In genomic region chr2:146324907-146325715, GRCm38 (mm10) we compare ENCODE assay signal across 11 mouse cellular contexts.
DNase-seq lines count a peak whose midpoint lies in the region; ATAC-seq and TF ChIP-seq lines count a peak whose summit lies in the region.
"Had no signal": no experiment of that assay in that cellular context is flagged by ENCODE, and none has a peak within 500 bp of the region (broad histone marks: within the 10 kb centered on the region; RNA-seq: fewer than 3 reads in every experiment).

No protein-coding gene starts in this region.

- no peaks in the 10 kb centered on the region for H3K36me3 ChIP-seq in forebrain, embryonic 11.5 days (ENCODE audit: control insufficient read depth, insufficient read depth, low read length)
- H3K36me3 ChIP-seq in hindbrain, postnatal 0 days (ENCODE audit: insufficient read depth, low read length): 0 out of 2 replicates have a peak, but pooled peaks cover 3% of the 10 kb centered on the region
- H3K36me3 ChIP-seq in neural tube, embryonic 14.5 days (ENCODE audit: control insufficient read depth, insufficient read depth, low read length): no peaks in the 10 kb centered on the region

- intact Hi-C loops in gastrocnemius, postnatal 14 days (cut with DNase I; ENCODE audit: low total_unique reads): no loop called here

- H3K4me1 ChIP-seq in forebrain, embryonic 11.5 days (replicated peaks; ENCODE audit: control insufficient read depth, insufficient read depth, low read length): no peaks in the 10 kb centered on the region; the same call in 1 of the 2 replicates
- peaks cover 5% of the 10 kb centered on the region for H3K4me1 ChIP-seq in hindbrain, postnatal 0 days (ENCODE audit: insufficient read depth, low read length)
- peaks cover 16% of the 10 kb centered on the region for H3K4me1 ChIP-seq in neural tube, embryonic 14.5 days (ENCODE audit: control insufficient read depth, insufficient read depth, low read length)

- H3K9me3 ChIP-seq in forebrain, embryonic 11.5 days (ENCODE audit: control insufficient read depth, low read length): no peaks in the 10 kb centered on the region
- no peaks in the 10 kb centered on the region for H3K9me3 ChIP-seq in hindbrain, postnatal 0 days (ENCODE audit: low read length)
- H3K9me3 ChIP-seq in neural tube, embryonic 14.5 days (ENCODE audit: control insufficient read depth, low read length): no peaks in the 10 kb centered on the region

- peak overlapping the region; percentile 66; the same call in 1 of the 2 replicates for H3K27ac ChIP-seq in layer of hippocampus, adult 2 months
- peak overlapping the region; percentile 81 for H3K27ac ChIP-seq in forebrain, embryonic 11.5 days (ENCODE audit: low read depth, low read length)
- H3K27ac ChIP-seq in hindbrain, postnatal 0 days: peak overlapping the region; percentile 48; the same call in 1 of the 2 replicates
- peak overlapping the region; percentile 10; the same call in 1 of the 2 replicates for H3K27ac ChIP-seq in neural tube, embryonic 14.5 days (ENCODE audit: low read depth, low read length)

- no peak for DNase-seq in layer of hippocampus, adult 2 months (ENCODE audit: low spot score in 2 of 2)
- DNase-seq in layer of hippocampus, postnatal 25 days (ENCODE audit: extremely low spot score in 1 of 2, low spot score in 1 of 2): no peak
- peak; percentile 78 for DNase-seq in forebrain, embryonic 11.5 days (ENCODE audit: low spot score)
- peak; percentile 35 for DNase-seq in hindbrain, postnatal 0 days (ENCODE audit: low spot score)
- DNase-seq in gastrocnemius, postnatal 14 days: no peak
- no peak for DNase-seq in right cerebral cortex, adult 2 months (ENCODE audit: low spot score in 2 of 2)
- DNase-seq: lung, embryonic 14.5 days had no signal

- no peaks in the 10 kb centered on the region; the same call in 1 of the 2 replicates for H3K27me3 ChIP-seq in forebrain, embryonic 11.5 days (ENCODE audit: control insufficient read depth, insufficient read depth, low read length)
- H3K27me3 ChIP-seq in hindbrain, postnatal 0 days (ENCODE audit: insufficient read depth, low read length): 0 out of 2 replicates have a peak, but pooled peaks cover 4% of the 10 kb centered on the region
- no peaks in the 10 kb centered on the region for H3K27me3 ChIP-seq in neural tube, embryonic 14.5 days (ENCODE audit: control insufficient read depth, insufficient read depth, low read length)

- peak overlapping the region; percentile 9; the same call in 1 of the 2 replicates for H3K4me2 ChIP-seq in forebrain, embryonic 11.5 days (ENCODE audit: low read depth, low read length, severe bottlenecking)
- H3K4me2 ChIP-seq in hindbrain, postnatal 0 days (ENCODE audit: low read depth, low read length): no peak overlapping the region
- peak overlapping the region; percentile 26; the same call in 1 of the 2 replicates for H3K4me2 ChIP-seq in neural tube, embryonic 14.5 days (ENCODE audit: low read depth, low read length)
- H3K4me2 ChIP-seq: heart, embryonic 11.5 days; lung, embryonic 14.5 days had no signal

- 13% methylated on average over 15 of the region's 15 CpGs for WGBS in forebrain, embryonic 11.5 days
- WGBS in hindbrain, postnatal 0 days: 34% methylated on average over 15 of the region's 15 CpGs
- 12% methylated on average over 15 of the region's 15 CpGs for whole genome bisulfite sequencing in neural tube, embryonic 14.5 days

- no peak overlapping the region for H3K4me3 ChIP-seq in layer of hippocampus, adult 2 months
- no peak overlapping the region for H3K4me3 ChIP-seq in forebrain, embryonic 11.5 days (ENCODE audit: low read depth, low read length)
- H3K4me3 ChIP-seq in hindbrain, postnatal 0 days (ENCODE audit: low read length): no peak overlapping the region
- H3K4me3 ChIP-seq in neural tube, embryonic 14.5 days (ENCODE audit: low read depth, low read length): no peak overlapping the region
- H3K4me3 ChIP-seq: erythroblast, embryonic 14.5 days had no signal

- no peak for TF ChIP-seq CTCF in layer of hippocampus, adult 2 months (conservative IDR thresholded peaks at IDR 0.05)
- no peak for TF ChIP-seq CTCF in hindbrain, postnatal 0 days (IDR thresholded peaks at IDR 0.05; ENCODE audit: low read depth)

- no peak overlapping the region for H3K9ac ChIP-seq in forebrain, embryonic 11.5 days (ENCODE audit: low read length)
- H3K9ac ChIP-seq in hindbrain, postnatal 0 days (replicated peaks; ENCODE audit: low read length): no peak overlapping the region
- H3K9ac ChIP-seq in neural tube, embryonic 14.5 days (replicated peaks; ENCODE audit: low read depth, low read length): peak overlapping the region; percentile 39
- H3K9ac ChIP-seq: lung, embryonic 14.5 days had no signal

- ATAC-seq in forebrain, embryonic 11.5 days (replicated peaks; ENCODE audit: low FRiP score): peak; percentile 89
- 0 out of 2 replicates have a peak, but pooled peaks have one; percentile 51 for ATAC-seq in hindbrain, postnatal 0 days
- peak; percentile 85 for ATAC-seq in neural tube, embryonic 14.5 days (ENCODE audit: low read depth)
- no peak for ATAC-seq in erythroblast, adult 5-6 weeks (replicated peaks; ENCODE audit: low FRiP score, poor library complexity, severe bottlenecking)

Comparison
In these comparisons a context has a peak if more than half of its experiments do, and no peak if none do; other contexts are left out.
1. DNase-seq: peak in forebrain, embryonic 11.5 days (single experiment) and hindbrain, postnatal 0 days (single experiment); none in layer of hippocampus, adult 2 months (0 of 2), layer of hippocampus, postnatal 25 days (0 of 2), gastrocnemius, postnatal 14 days (single experiment) and right cerebral cortex, adult 2 months (0 of 2).
2. H3K27ac ChIP-seq: peak in every context shown above with its lines; median percentile 81 in forebrain, embryonic 11.5 days; 66 in layer of hippocampus, adult 2 months; 48 in hindbrain, postnatal 0 days; 10 in neural tube, embryonic 14.5 days.